Mouse (Mus musculus) MEL (cell line): Measurements from ENCODE around the gene Pdlim5.

Experiments used
- CHD2 ChIP-seq: IDR thresholded peaks from 2 replicates; pipeline ENCODE4 v1.6.1; 2011; ENCODE audit warnings: low read length, improper control_type of control experiment
- EP300 ChIP-seq, 2 experiments: IDR thresholded peaks; 2 replicates each; pipeline ENCODE4 v1.6.1; 2011; ENCODE audit warnings: improper control_type of control experiment in 2 of 2, low read length in 2 of 2, low read depth in 1 of 2, mild to moderate bottlenecking in 1 of 2
- GATA1 ChIP-seq: IDR thresholded peaks from 2 replicates; pipeline ENCODE4 v1.6.1; 2011; ENCODE audit warnings: low read depth, low read length, improper control_type of control experiment
- NELFE ChIP-seq: IDR thresholded peaks from 2 replicates; pipeline ENCODE4 v1.6.1; 2011; ENCODE audit warnings: low read depth, low read length, improper control_type of control experiment
- UBTF ChIP-seq: IDR thresholded peaks from 2 replicates; pipeline ENCODE4 v1.6.1; 2012; ENCODE audit warnings: low read depth, mild to moderate bottlenecking, inconsistent platforms, low read length, improper control_type of control experiment, moderate library complexity, borderline replicate concordance; ENCODE audit not compliant: insufficient read depth
- ZNF384 ChIP-seq: IDR thresholded peaks from 2 replicates; pipeline ENCODE4 v1.6.1; 2012; ENCODE audit warnings: low read depth, mild to moderate bottlenecking, inconsistent platforms, low read length, improper control_type of control experiment

DNA sequence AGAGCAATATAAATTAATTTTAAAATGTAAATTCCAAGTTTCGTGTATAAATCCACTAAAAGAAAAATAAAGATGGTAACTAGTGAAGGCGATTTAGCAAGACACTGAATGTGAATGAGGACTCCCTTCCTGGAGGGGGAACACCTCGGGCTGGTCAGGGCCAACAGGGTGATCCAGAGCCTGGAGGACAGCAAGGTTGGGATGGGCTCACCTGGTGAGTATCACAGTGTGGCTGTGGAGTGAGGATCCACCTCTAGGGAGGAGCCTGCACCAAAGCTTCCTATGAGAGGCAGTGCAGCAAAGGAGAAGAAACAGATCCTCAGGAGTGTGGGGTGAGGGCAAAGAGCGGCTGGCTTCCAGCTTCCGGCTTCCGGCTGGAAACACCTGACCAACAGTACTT lies 185.5 kb downstream of the Pdlim5 start:
- no peak for TF ChIP-seq UBTF
- no peak for TF ChIP-seq EP300 (IDR thresholded peaks at IDR 0.05; ENCODE audit: low read depth in 1 of 2, low read length in 2 of 2)
- TF ChIP-seq NELFE, result no peak
- TF ChIP-seq CHD2, result no peak
- TF ChIP-seq GATA1, result no peak
- no peak for TF ChIP-seq ZNF384
